Mouse (Mus musculus) hindbrain, embryonic 14.5 days (tissue): ENCODE data around the gene Trim16. TPM values are rescaled to one million over a fixed set of nuclear protein-coding genes. Genes with fewer than 3 reads are reported as not detected.
A peak's percentile ranks its signal among the peaks of the same experiment; 100 is the strongest.

Experiments used
- ATAC-seq: fragments of 200-750 bp; cut with Nextera tagmentation; 2 replicates; pipeline ENCODE4 v1.8.0; 2017; ENCODE audit warnings: moderate number of reproducible peaks, mild to moderate bottlenecking, moderate TSS enrichment, moderate library complexity; ENCODE audit not compliant: low FRiP score
- DNase-seq: peaks from one replicate; pipeline ENCODE4 v3.0.0-alpha.2; 2015; ENCODE audit warnings: low spot score
- H3K27ac ChIP-seq: fragments of 300-500 bp; sonication (generic); 2 replicates; pipeline ENCODE4 v1.5.1; 2014; ENCODE audit warnings: mild to moderate bottlenecking, moderate library complexity
- H3K27me3 ChIP-seq: fragments of 300-500 bp; sonication (generic); 2 replicates; pipeline ENCODE4 v1.6.1; 2014; ENCODE audit warnings: mild to moderate bottlenecking, low read length, mixed read lengths; ENCODE audit not compliant: control insufficient read depth, insufficient read depth
- H3K36me3 ChIP-seq: fragments of 300-500 bp; sonication (generic); replicated peaks from 2 replicates; pipeline ENCODE4 v1.6.1; 2014; ENCODE audit not compliant: control insufficient read depth, insufficient read depth
- H3K4me1 ChIP-seq: fragments of 300-500 bp; sonication (generic); replicated peaks from 2 replicates; pipeline ENCODE4 v1.6.1; 2014; ENCODE audit warnings: antibody characterized with exemption, low read length, mixed read lengths; ENCODE audit not compliant: control insufficient read depth, insufficient read depth
- H3K4me2 ChIP-seq: fragments of 300-500 bp; sonication (generic); replicated peaks from 2 replicates; pipeline ENCODE4 v1.6.1; 2014; ENCODE audit warnings: mild to moderate bottlenecking, moderate library complexity
- H3K4me3 ChIP-seq: fragments of 300-500 bp; sonication (generic); replicated peaks from 2 replicates; pipeline ENCODE4 v1.5.1; 2014; ENCODE audit warnings: mild to moderate bottlenecking, low read length
- H3K9ac ChIP-seq: fragments of 300-500 bp; sonication (generic); 2 replicates; pipeline ENCODE4 v1.6.1; 2014
- H3K9me3 ChIP-seq: fragments of 300-500 bp; sonication (generic); 2 replicates; pipeline ENCODE4 v1.6.1; 2016; ENCODE audit warnings: low read length; ENCODE audit not compliant: control insufficient read depth
- WGBS: fragments of 180-500 bp; shearing (Covaris S2); extraction: QIAGEN DNeasy Blood & Tissue Kit; methylation state at CpG from one replicate; pipeline ENCODE4 v1.1.7; 2014; 5-methylcytosine and 5-hydroxymethylcytosine counted together
- polyA plus RNA-seq: library from polyadenylated mRNA; unstranded; fragments of >200 nt; fragmentation: Nextera tagmentation; extraction: Ambion mirVana; gene quantifications from 2 replicates; pipeline ENCODE4 v1.2.1, GENCODE M21; 2014

Gene Trim16
- polyA plus RNA-seq, 1 experiment from 2014 or later = 7.7 TPM

DNA sequence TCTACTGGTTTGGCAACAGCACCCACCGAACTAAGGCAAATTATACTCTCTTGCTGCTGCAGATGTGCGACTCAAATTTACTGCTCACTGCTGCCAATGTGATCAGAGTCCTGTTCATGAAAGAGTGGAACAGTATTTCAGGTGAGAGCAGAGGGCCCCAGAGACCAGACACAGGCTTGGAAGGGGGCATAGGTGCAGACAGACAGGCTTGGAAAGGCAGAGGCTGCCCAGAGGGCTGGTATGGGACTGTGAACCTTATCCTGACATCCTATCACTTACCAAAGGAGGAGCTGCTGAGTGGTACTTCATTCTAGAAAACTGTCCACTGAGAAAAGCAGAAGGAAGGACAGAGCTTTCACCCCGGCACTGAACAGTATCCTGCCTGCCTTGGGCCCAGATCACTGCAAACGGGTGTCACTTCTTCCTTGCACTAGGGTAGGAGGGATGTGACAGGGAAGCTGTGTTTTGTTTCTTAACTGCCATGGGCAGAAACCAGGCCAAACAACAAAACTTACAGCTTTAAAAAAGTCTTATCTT lies 27.7 kb downstream of the Trim16 start:
- Histone ChIP-seq H3K9ac (no peak overlapping the region), H3K27ac (no peak overlapping the region), H3K4me3 (no peak overlapping the region), H3K27me3 (no peaks in the 10 kb centered on the region), H3K4me1 (peaks cover 4% of the 10 kb centered on the region; the same call in 1 of the 2 replicates), H3K9me3 (no peaks in the 10 kb centered on the region), H3K4me2 (no peak overlapping the region), H3K36me3 (no peaks in the 10 kb centered on the region)
- 65% methylated on average over 4 of the region's 4 CpGs for WGBS
- no peak for DNase-seq
- no peak for ATAC-seq

DNA sequence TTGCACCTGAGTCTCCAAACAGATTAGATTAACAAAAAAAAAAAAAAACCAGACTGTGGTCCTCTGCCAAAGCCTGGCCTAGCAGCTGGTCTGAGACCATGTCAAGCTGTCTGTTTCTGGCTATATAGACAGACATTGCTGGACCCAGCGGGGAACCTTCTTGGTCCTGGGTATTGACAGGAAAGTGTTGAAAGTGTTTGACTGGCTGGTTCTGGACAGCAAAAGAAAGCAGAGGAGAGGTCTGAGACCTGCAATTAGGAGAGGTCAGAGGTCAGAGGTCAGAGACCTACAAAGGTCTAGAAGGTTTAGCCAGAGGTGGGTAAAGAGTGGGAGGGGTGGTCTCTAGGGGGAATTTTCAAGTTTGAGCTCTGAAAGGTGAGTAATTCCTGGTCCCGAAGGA lies 28.3 kb downstream of the Trim16 start:
- ATAC-seq (no peak), DNase-seq (peak; percentile 25)
- no peak overlapping the region for H3K4me3 ChIP-seq
- WGBS = 52% methylated on average over 2 of the region's 2 CpGs
- H3K4me1 ChIP-seq = peaks cover 4% of the 10 kb centered on the region; the same call in 1 of the 2 replicates
- H3K4me2 ChIP-seq = no peak overlapping the region
- no peaks in the 10 kb centered on the region for H3K36me3 ChIP-seq
- H3K27me3 ChIP-seq = no peaks in the 10 kb centered on the region
- no peak overlapping the region for H3K9ac ChIP-seq
- no peaks in the 10 kb centered on the region for H3K9me3 ChIP-seq
- no peak overlapping the region for H3K27ac ChIP-seq

DNA sequence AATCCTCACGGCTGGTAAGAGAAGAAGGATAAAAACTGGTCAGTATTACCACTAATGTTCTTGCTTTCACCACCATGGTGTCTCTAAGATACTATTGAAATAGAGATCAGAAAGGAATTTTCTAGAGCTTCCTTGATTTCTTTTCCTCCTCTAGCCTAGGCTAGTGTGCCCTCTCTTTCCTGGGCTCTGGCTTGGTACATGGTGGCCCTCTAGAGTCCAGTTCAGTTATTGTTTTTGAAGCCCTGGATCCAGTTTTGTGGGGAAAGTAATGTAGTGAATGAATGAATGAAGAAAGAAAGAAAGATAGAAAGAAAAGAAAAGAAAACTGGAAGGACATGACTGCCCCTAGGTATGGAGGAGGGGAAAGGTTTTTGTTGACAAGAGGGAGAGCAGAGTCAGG lies 31.2 kb downstream of the Trim16 start:
- DNase-seq = no peak
- no peak overlapping the region for H3K27ac ChIP-seq
- no peaks in the 10 kb centered on the region for H3K36me3 ChIP-seq
- H3K9me3 ChIP-seq = no peaks in the 10 kb centered on the region
- H3K4me2 ChIP-seq = no peak overlapping the region
- ATAC-seq = no peak
- no peak overlapping the region for H3K4me3 ChIP-seq
- 78% methylated on average over 1 of the region's 1 CpGs for WGBS
- peaks cover 4% of the 10 kb centered on the region; the same call in 1 of the 2 replicates for H3K4me1 ChIP-seq
- H3K9ac ChIP-seq = no peak overlapping the region
- no peaks in the 10 kb centered on the region for H3K27me3 ChIP-seq

DNA sequence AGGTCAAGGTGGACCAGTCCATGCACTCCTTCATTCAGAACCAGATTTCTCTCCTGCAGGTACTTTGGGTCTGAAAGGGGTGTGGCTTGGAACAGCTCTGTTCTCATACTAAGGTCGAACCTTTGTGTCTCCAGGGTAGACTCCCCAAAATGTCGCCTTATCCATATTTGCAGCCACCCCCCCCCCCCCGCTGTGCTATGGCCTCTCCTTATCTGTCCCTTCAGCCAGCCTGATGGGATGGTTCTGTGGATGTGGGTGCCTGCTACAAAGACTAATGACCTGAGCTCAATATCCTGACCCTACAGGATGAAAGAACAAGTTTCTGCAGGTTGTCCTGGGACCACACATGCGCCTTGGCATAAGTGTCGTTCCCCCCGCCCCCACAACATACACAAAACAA lies 33.3 kb downstream of the Trim16 start:
- Histone ChIP-seq H3K4me2 (no peak overlapping the region), H3K9me3 (no peaks in the 10 kb centered on the region), H3K4me1 (no peaks in the 10 kb centered on the region), H3K36me3 (no peaks in the 10 kb centered on the region), H3K9ac (no peak overlapping the region), H3K27me3 (no peaks in the 10 kb centered on the region), H3K4me3 (no peak overlapping the region), H3K27ac (no peak overlapping the region)
- ATAC-seq = no peak
- WGBS = 87% methylated on average over 6 of the region's 6 CpGs
- DNase-seq = no peak

DNA sequence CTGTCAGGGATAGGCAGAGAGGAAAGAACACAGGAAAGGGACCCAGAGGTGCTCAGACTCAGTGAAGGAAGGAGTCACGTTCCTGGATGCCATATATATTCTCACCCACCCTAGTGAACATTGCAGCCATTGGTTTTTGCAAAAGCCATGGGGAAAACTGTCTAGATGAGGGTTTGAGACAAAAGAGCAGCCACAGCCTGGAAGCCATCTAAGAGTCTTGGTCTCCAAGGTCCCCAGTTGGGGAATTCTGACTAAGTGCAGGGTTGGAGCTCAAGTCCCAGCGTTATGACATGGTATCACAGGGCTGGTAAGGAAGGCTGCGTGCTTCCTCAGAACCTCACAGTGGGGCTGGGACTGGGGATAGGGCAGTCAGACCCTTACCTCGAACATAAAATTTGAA lies 45.5 kb downstream of the Trim16 start:
- Histone ChIP-seq H3K4me1 (no peaks in the 10 kb centered on the region), H3K4me2 (no peak overlapping the region), H3K9ac (no peak overlapping the region), H3K9me3 (no peaks in the 10 kb centered on the region), H3K27ac (no peak overlapping the region), H3K4me3 (no peak overlapping the region), H3K36me3 (no peaks in the 10 kb centered on the region), H3K27me3 (no peaks in the 10 kb centered on the region)
- 80% methylated on average over 4 of the region's 4 CpGs for WGBS
- DNase-seq (no peak), ATAC-seq (no peak)

DNA sequence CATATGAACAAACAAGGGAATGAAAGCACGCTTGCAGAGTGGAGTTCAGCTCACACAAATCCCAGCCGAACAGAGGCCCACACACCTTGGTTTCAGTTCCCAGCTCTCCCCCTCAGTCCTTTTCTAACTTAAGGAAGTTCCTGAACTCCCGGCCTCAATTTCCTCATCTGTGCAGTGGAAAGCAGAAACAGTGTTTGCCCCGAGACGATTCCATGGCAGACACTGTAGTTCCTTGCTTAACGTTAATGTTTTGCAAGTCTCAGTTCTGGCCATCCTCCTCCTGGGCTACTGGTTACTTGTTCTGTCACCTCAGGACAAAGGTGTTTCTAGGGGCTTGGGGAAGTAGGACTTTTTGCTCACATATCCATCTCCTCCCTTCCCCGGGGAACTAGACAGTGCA lies 46.7 kb downstream of the Trim16 start:
- Histone ChIP-seq H3K9ac (no peak overlapping the region), H3K36me3 (no peaks in the 10 kb centered on the region), H3K4me3 (no peak overlapping the region), H3K9me3 (no peaks in the 10 kb centered on the region), H3K4me1 (no peaks in the 10 kb centered on the region), H3K4me2 (no peak overlapping the region), H3K27me3 (no peaks in the 10 kb centered on the region), H3K27ac (no peak overlapping the region)
- WGBS = 89% methylated on average over 7 of the region's 7 CpGs
- no peak for ATAC-seq
- no peak for DNase-seq

DNA sequence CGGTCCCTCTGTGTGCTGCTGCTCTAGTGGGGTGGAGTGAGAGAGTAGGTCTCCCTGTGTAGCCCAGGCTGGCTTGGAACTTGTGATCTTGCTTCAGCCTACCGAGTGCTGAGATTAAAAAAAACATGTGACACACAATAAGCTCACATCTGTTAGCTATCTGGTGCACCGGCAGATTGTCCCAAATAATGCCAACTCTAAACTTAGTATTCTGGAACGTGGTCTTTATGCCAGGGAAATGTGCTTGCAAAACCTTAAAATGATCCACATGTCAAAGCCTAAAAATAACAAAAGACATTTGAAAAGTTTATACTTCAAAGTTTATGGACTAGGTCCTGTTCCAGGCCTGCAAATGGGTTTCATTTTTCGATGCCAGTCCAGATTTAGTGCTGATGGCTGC lies 49.2 kb downstream of the Trim16 start:
- no peak for DNase-seq
- H3K4me1 ChIP-seq = no peaks in the 10 kb centered on the region

DNA sequence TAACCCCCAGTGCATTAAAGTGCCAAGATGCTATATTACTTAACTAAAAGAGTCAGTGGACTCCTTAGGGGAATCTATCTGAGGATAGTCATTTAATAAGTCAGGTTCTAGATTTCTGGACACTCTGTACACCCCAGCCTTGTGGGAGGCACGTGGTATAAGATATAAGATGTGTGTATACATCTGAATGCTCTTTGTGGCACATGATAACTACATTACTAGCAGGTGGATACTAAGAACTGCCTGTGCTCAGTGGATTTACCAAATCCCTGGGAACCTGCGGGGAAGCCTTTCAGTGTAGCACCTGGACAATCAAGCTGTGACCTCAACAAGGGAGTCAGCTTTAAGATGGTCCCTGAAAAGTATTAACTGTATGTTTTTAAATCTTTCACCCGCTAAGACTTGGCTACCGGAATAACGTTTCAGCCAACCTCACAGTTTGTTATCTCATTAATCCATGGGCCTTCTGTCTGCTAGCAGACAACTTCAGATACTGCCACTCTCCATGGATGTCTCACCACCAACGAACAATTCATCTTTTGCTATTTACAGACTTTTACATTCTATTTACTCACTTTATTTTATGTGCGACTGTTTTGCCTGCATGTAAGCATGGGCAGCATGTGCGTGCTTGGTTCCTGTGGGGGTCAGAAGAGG lies 49.8 kb downstream of the Trim16 start:
- Histone ChIP-seq H3K4me3 (no peak overlapping the region), H3K27ac (no peak overlapping the region), H3K9ac (no peak overlapping the region), H3K4me2 (no peak overlapping the region), H3K27me3 (no peaks in the 10 kb centered on the region), H3K9me3 (no peaks in the 10 kb centered on the region), H3K36me3 (no peaks in the 10 kb centered on the region), H3K4me1 (no peaks in the 10 kb centered on the region)
- WGBS = 86% methylated on average over 8 of the region's 8 CpGs
- ATAC-seq (no peak), DNase-seq (no peak)

More for the DNA sequence above, 49.2 kb downstream of the Trim16 start:
- Histone ChIP-seq H3K4me3 (no peak overlapping the region), H3K4me2 (no peak overlapping the region), H3K9me3 (no peaks in the 10 kb centered on the region), H3K36me3 (no peaks in the 10 kb centered on the region), H3K27me3 (no peaks in the 10 kb centered on the region), H3K27ac (no peak overlapping the region), H3K9ac (no peak overlapping the region)
- WGBS = 79% methylated on average over 5 of the region's 5 CpGs
- no peak for ATAC-seq

DNA sequence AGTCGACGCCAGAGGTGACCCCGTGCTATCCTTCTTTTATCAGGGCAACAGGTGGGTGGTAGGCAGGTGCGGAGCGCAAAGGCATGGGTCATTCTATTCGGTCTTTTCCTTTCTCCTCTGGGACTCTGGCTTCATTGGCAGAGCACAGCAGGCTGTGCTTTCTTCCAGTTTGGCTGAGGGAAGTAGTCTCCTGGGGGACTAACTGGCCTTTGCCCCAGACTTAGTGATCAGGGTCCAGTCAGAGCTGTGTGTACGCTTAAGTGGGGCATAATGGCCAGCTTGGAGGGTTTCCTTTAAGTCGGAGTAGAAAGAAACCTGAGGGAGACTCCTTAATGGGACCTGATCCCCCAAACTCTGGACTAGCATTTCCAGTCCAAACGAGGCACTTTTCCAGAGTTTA lies 53.4 kb downstream of the Trim16 start:
- H3K9ac ChIP-seq = no peak overlapping the region
- ATAC-seq (no peak), DNase-seq (no peak)
- no peaks in the 10 kb centered on the region for H3K9me3 ChIP-seq
- H3K4me1 ChIP-seq = no peaks in the 10 kb centered on the region
- no peaks in the 10 kb centered on the region for H3K36me3 ChIP-seq
- no peaks in the 10 kb centered on the region for H3K27me3 ChIP-seq
- H3K27ac ChIP-seq = no peak overlapping the region
- 78% methylated on average over 9 of the region's 9 CpGs for WGBS
- H3K4me3 ChIP-seq = no peak overlapping the region
- no peak overlapping the region for H3K4me2 ChIP-seq

DNA sequence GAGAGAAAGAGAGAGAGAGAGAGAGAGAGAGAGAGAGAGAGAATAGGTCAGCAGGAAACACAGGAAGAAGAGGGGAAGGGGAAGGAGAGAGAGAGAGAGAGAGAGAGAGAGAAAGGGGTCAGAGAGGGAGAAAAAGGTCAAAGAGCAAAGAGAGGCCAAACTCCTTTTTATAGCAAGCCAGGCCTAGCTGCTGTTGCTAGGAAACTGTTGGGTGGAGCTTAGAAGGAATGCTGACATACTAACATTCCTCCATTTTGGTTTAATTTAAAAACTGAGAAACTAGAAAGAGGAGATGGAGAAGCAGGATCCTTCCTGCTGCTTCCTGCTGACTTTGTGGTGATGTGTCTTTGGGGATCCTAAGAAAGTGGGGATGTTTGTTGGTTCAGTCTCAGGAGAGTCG lies 55.7 kb downstream of the Trim16 start:
- ATAC-seq = no peak
- H3K9me3 ChIP-seq = no peaks in the 10 kb centered on the region
- no peak overlapping the region for H3K9ac ChIP-seq
- H3K27me3 ChIP-seq = no peaks in the 10 kb centered on the region
- no peak overlapping the region for H3K27ac ChIP-seq
- peaks cover 7% of the 10 kb centered on the region; the same call in 1 of the 2 replicates for H3K4me1 ChIP-seq
- no peak overlapping the region for H3K4me3 ChIP-seq
- no peaks in the 10 kb centered on the region for H3K36me3 ChIP-seq
- 78% methylated on average over 1 of the region's 1 CpGs for WGBS
- no peak for DNase-seq
- H3K4me2 ChIP-seq = no peak overlapping the region
